Mouse (Mus musculus) megakaryocyte progenitor cell, adult 5-6 weeks (primary cell): ENCODE measurements around the gene Rab11fip5. TPM values are rescaled to one million over a fixed set of nuclear protein-coding genes. Genes with fewer than 3 reads are reported as not detected.

Experiments
- total RNA-seq, 2 experiments: library from RNA; stranded (forward) in 1 of 2; stranded (reverse) in 1 of 2; fragments of 157-497, 149-512 nt in 1 of 2; fragments of 200-1000 nt in 1 of 2; gene quantifications; 2 replicates each; pipeline versions ENCODE4 v1.2.3 to v1.2.4; 2015 to 2017

The Rab11fip5 gene
- total RNA-seq, 2 experiments from 2014 or later, result 4.4 to 5.5 TPM

Other genes starting within 250 kb of the Rab11fip5 start
- 18.1 and 23.7 TPM in 2 replicates for gene Spr, start 236.9 kb downstream of the Rab11fip5 start, total RNA-seq (2015)
- gene Spr, start 236.9 kb downstream of the Rab11fip5 start, total RNA-seq (2017), result 23.6 and 29.4 TPM in 2 replicates
- not detected in 2 replicates for gene Emx1, start 187.2 kb downstream of the Rab11fip5 start, total RNA-seq (2015)
- gene Emx1, start 187.2 kb downstream of the Rab11fip5 start, total RNA-seq (2017), result not detected in 2 replicates
- gene Sfxn5, start 41.2 kb downstream of the Rab11fip5 start, total RNA-seq (2015), result 1.1 and 2.7 TPM in 2 replicates
- gene Sfxn5, start 41.2 kb downstream of the Rab11fip5 start, total RNA-seq (2017), result 1.7 and 2.3 TPM in 2 replicates
- gene Noto, start 49.3 kb upstream of the Rab11fip5 start, total RNA-seq (2015), result not detected in 2 replicates
- gene Noto, start 49.3 kb upstream of the Rab11fip5 start, total RNA-seq (2017), result not detected in 2 replicates
- gene Smyd5, start 57.4 kb upstream of the Rab11fip5 start, total RNA-seq (2015), result 39.4 and 42.2 TPM in 2 replicates
- 44.1 and 66.0 TPM in 2 replicates for gene Smyd5, start 57.4 kb upstream of the Rab11fip5 start, total RNA-seq (2017)
- gene Cct7, start 76.9 kb upstream of the Rab11fip5 start, total RNA-seq (2015), result 321 and 330 TPM in 2 replicates
- gene Cct7, start 76.9 kb upstream of the Rab11fip5 start, total RNA-seq (2017), result 304 and 348 TPM in 2 replicates
- 28.9 and 40.6 TPM in 2 replicates for gene Pradc1, start 77.3 kb upstream of the Rab11fip5 start, total RNA-seq (2015)
- 11.1 and 12.0 TPM in 2 replicates for gene Pradc1, start 77.3 kb upstream of the Rab11fip5 start, total RNA-seq (2017)
- gene Fbxo41, start 128.4 kb upstream of the Rab11fip5 start, total RNA-seq (2015), result not detected in 2 replicates
- gene Fbxo41, start 128.4 kb upstream of the Rab11fip5 start, total RNA-seq (2017), result not detected in 2 replicates
- not detected in 2 replicates for gene Egr4, start 139.0 kb upstream of the Rab11fip5 start, total RNA-seq (2015)
- not detected in 2 replicates for gene Egr4, start 139.0 kb upstream of the Rab11fip5 start, total RNA-seq (2017)
- gene Alms1, start 212.9 kb upstream of the Rab11fip5 start, total RNA-seq (2015), result 23.2 and 32.3 TPM in 2 replicates
- 14.4 and 19.4 TPM in 2 replicates for gene Alms1, start 212.9 kb upstream of the Rab11fip5 start, total RNA-seq (2017)